Comparison of ENCODE assay signal across 15 mouse cellular contexts in genomic region chr2:27828237-27828636, GRCm38 (mm10).
"Had no signal": no experiment of that assay in that cellular context is flagged by ENCODE, and none has a peak within 500 bp of the region (broad histone marks: within the 10 kb centered on the region; RNA-seq: fewer than 3 reads in every experiment).

No protein-coding gene starts in this region.

- H3K9me3 ChIP-seq: liver, embryonic 15.5 days; midbrain, embryonic 13.5 days; neural tube, embryonic 15.5 days had no signal

- H3K4me3 ChIP-seq: liver, embryonic 15.5 days; midbrain, embryonic 13.5 days; neural tube, embryonic 15.5 days had no signal

- H3K27me3 ChIP-seq: liver, embryonic 15.5 days; midbrain, embryonic 13.5 days; neural tube, embryonic 15.5 days had no signal

- H3K4me2 ChIP-seq: liver, embryonic 11.5 days; liver, embryonic 15.5 days; midbrain, embryonic 13.5 days; neural tube, embryonic 15.5 days had no signal

- H3K4me1 ChIP-seq: liver, embryonic 15.5 days; midbrain, embryonic 13.5 days; neural tube, embryonic 15.5 days had no signal

- H3K36me3 ChIP-seq: liver, embryonic 15.5 days; midbrain, embryonic 13.5 days; neural tube, embryonic 15.5 days had no signal

- H3K9ac ChIP-seq: liver, embryonic 15.5 days; midbrain, embryonic 13.5 days; neural tube, embryonic 15.5 days had no signal

- ATAC-seq: lung, postnatal 0 days; midbrain, embryonic 13.5 days had no signal

- H3K27ac ChIP-seq: liver, embryonic 15.5 days; midbrain, embryonic 13.5 days; neural tube, embryonic 15.5 days had no signal

- DNase-seq: kidney, adult 8-10 months; kidney, postnatal 25 days; layer of hippocampus, adult 9-11 months; layer of hippocampus, postnatal 36 days; lung, adult 2 months; lung, postnatal 36 days; right cerebral cortex, adult 18-20 months; right cerebral cortex, postnatal 25 days; thymus, adult 18-20 months; thymus, postnatal 36 days had no signal
